7 mouse cellular contexts compared by ENCODE assay signal in genomic region chr3:79542585-79542984, GRCm38 (mm10). TPM values are rescaled to one million over a fixed set of nuclear protein-coding genes. Genes with fewer than 3 reads are reported as not detected.
DNase-seq lines count a peak whose midpoint lies in the region; ATAC-seq and TF ChIP-seq lines count a peak whose summit lies in the region.

No protein-coding gene starts in this region.

- no peak for TF ChIP-seq EP300 in CH12.LX (IDR thresholded peaks at IDR 0.05; ENCODE audit: low read length)

- dilution Hi-C loops in CH12.LX (cut with MboI; ENCODE audit: extremely low pct_ligation_motif_present, extremely low pct_unique_long_range_greater_than_20kb, low sequenced_read_pairs): no loop called here

- no peak for TF ChIP-seq RAD21 in CH12.LX (IDR thresholded peaks at IDR 0.05; ENCODE audit: low read depth, low read length)

- 11% methylated on average over 6 of the region's 6 CpGs for WGBS in liver, embryonic 12.5 days (ENCODE audit: insufficient replicate concordance)
- 47% methylated on average over 6 of the region's 6 CpGs for whole genome bisulfite sequencing in midbrain, embryonic 13.5 days

- H3K36me3 ChIP-seq in CH12.LX (replicated peaks in 1 of 2; ENCODE audit: control insufficient read depth in 1 of 2, insufficient read depth in 1 of 2, low read length in 1 of 2): no peaks in the 10 kb centered on the region
- peaks cover 23% of the 10 kb centered on the region for H3K36me3 ChIP-seq in liver, embryonic 12.5 days
- H3K36me3 ChIP-seq in midbrain, embryonic 13.5 days: 0 out of 2 replicates have a peak, but pooled peaks cover 3% of the 10 kb centered on the region

- no peak overlapping the region for H3K4me2 ChIP-seq in CH12.LX (ENCODE audit: insufficient read depth, low read depth, poor library complexity, severe bottlenecking)
- peak overlapping the region; percentile 54 for H3K4me2 ChIP-seq in liver, embryonic 12.5 days
- no peak overlapping the region for H3K4me2 ChIP-seq in midbrain, embryonic 13.5 days (replicated peaks)

- H3K9ac ChIP-seq in CH12.LX (ENCODE audit: insufficient read depth, low read depth): no peak overlapping the region
- peak overlapping the region; percentile 57 for H3K9ac ChIP-seq in liver, embryonic 12.5 days
- no peak overlapping the region for H3K9ac ChIP-seq in midbrain, embryonic 13.5 days (replicated peaks)

- no peak overlapping the region for H3K27ac ChIP-seq in CH12.LX (ENCODE audit: insufficient read depth, low read depth)
- peak overlapping the region; percentile 70 for H3K27ac ChIP-seq in liver, embryonic 12.5 days
- no peak overlapping the region for H3K27ac ChIP-seq in midbrain, embryonic 13.5 days

- TF ChIP-seq POLR2A in CH12.LX (IDR thresholded peaks at IDR 0.05; ENCODE audit: low read depth, low read length): no peak

- TF ChIP-seq CTCF in CH12.LX (conservative IDR thresholded peaks at IDR 0.05 in 1 of 2, IDR thresholded peaks at IDR 0.05 in 1 of 2; ENCODE audit: low read depth in 2 of 2, low read length in 2 of 2): no peak

- no peak overlapping the region for H3K4me3 ChIP-seq in CH12.LX (replicated peaks in 1 of 3; ENCODE audit: low read depth in 2 of 3, low read length in 2 of 3, poor library complexity in 1 of 3)
- H3K4me3 ChIP-seq in liver, embryonic 12.5 days: no peak overlapping the region
- H3K4me3 ChIP-seq in midbrain, embryonic 13.5 days (replicated peaks): no peak overlapping the region

- in situ Hi-C loops in CH12.LX (cut with MboI; ENCODE audit: low pct_ligation_motif_present, low pct_unique_long_range_greater_than_20kb, low sequenced_read_pairs): no loop called here

- no peaks in the 10 kb centered on the region for H3K79me2 ChIP-seq in CH12.LX (replicated peaks; ENCODE audit: control insufficient read depth, extremely low read depth, insufficient read depth, poor library complexity, severe bottlenecking)

- no peaks in the 10 kb centered on the region for H3K9me3 ChIP-seq in CH12.LX (replicated peaks; ENCODE audit: low read length)
- H3K9me3 ChIP-seq in liver, embryonic 12.5 days (replicated peaks): no peaks in the 10 kb centered on the region
- H3K9me3 ChIP-seq in midbrain, embryonic 13.5 days: no peaks in the 10 kb centered on the region

- ATAC-seq in common myeloid progenitor, adult 5-6 weeks (replicated peaks; ENCODE audit: low read depth, poor library complexity, severe bottlenecking): peak; percentile 88
- peak; percentile 93 for ATAC-seq in liver, embryonic 12.5 days
- no peak for ATAC-seq in midbrain, embryonic 13.5 days

- H3K4me1 ChIP-seq in CH12.LX (ENCODE audit: control insufficient read depth in 1 of 2, insufficient read depth in 2 of 2): peaks cover 0 to 24% of the 10 kb centered on the region in 2 experiments; a peak in 2 of 4 replicates
- peaks cover 48% of the 10 kb centered on the region for H3K4me1 ChIP-seq in liver, embryonic 12.5 days
- H3K4me1 ChIP-seq in midbrain, embryonic 13.5 days (replicated peaks): no peaks in the 10 kb centered on the region

- peak; percentile 94 for DNase-seq in 3T3-L1 (ENCODE audit: low read depth, low spot score)
- peak; percentile 57 for DNase-seq in CH12.LX (ENCODE audit: extremely low read depth)
- DNase-seq in frontal cortex, postnatal 14 days (ENCODE audit: low spot score in 2 of 2): no peak
- DNase-seq in gastrocnemius, postnatal 10 days: no peak

- peaks cover 13% of the 10 kb centered on the region for H3K27me3 ChIP-seq in CH12.LX (replicated peaks)
- no peaks in the 10 kb centered on the region for H3K27me3 ChIP-seq in liver, embryonic 12.5 days (replicated peaks)
- H3K27me3 ChIP-seq in midbrain, embryonic 13.5 days: no peaks in the 10 kb centered on the region

TF ChIP-seq in CH12.LX, 34 proteins besides CTCF, POLR2A, EP300 and RAD21:
- no peak for TF ChIP-seq SMC3 (IDR thresholded peaks at IDR 0.05; ENCODE audit: low read depth, low read length)
- no peak for TF ChIP-seq MXI1 (IDR thresholded peaks at IDR 0.05; ENCODE audit: low read depth, low read length)
- no peak for TF ChIP-seq JUN (IDR thresholded peaks at IDR 0.05; ENCODE audit: insufficient read depth, low read depth, low read length)
- no peak for TF ChIP-seq ZC3H11A (IDR thresholded peaks at IDR 0.05; ENCODE audit: low read depth, low read length)
- TF ChIP-seq USF2 (conservative IDR thresholded peaks at IDR 0.05; ENCODE audit: low read depth, low read length): no peak
- TF ChIP-seq SIN3A (IDR thresholded peaks at IDR 0.05; ENCODE audit: low read length): no peak
- TF ChIP-seq MEF2A (IDR thresholded peaks at IDR 0.05; ENCODE audit: borderline replicate concordance, low read depth, low read length): no peak

RNA-seq across cellular contexts. Expression of gene Fnip2, which starts 25.0 kb away (rescaled TPM):
- total RNA-seq in CH12.LX (2012; rRNA removed): 0.21 and 0.34 TPM in 2 replicates
- 0.31 and 0.41 TPM in 2 replicates for total RNA-seq in CH12.LX (2014; rRNA removed)
- 0.71 and 1.00 TPM in 2 replicates for polyA plus RNA-seq in CH12.LX (2012; ENCODE audit: insufficient read length, low read depth)
- 10.5 and 21.0 TPM in 2 replicates for total RNA-seq in common myeloid progenitor, adult 5-6 weeks (2017)
- 8.0 and 8.3 TPM in 2 replicates for polyA plus RNA-seq in liver, embryonic 12.5 days (2016; fragmentation: Nextera tagmentation; extraction: Ambion mirVana)
- 6.1 and 6.2 TPM in 2 replicates for polyA plus RNA-seq in midbrain, embryonic 13.5 days (2015; fragmentation: Nextera tagmentation; extraction: Ambion mirVana)
- total RNA-seq in gastrocnemius, postnatal 10 days (2021): 1 to 10 TPM; 5.7 to 7.7 TPM

RNA-seq across cellular contexts. Expression of gene Ppid, which starts 48.6 kb away (rescaled TPM):
- total RNA-seq in CH12.LX (2012; rRNA removed) (129 and 190 TPM in 2 replicates), CH12.LX (2014; rRNA removed) (438 and 542 TPM in 2 replicates)
- polyA plus RNA-seq in CH12.LX (2012; ENCODE audit: insufficient read length, low read depth): 335 and 389 TPM in 2 replicates
- total RNA-seq in common myeloid progenitor, adult 5-6 weeks (2017): 299 and 348 TPM in 2 replicates
- 208 and 214 TPM in 2 replicates for polyA plus RNA-seq in liver, embryonic 12.5 days (2016; fragmentation: Nextera tagmentation; extraction: Ambion mirVana)
- polyA plus RNA-seq in midbrain, embryonic 13.5 days (2015; fragmentation: Nextera tagmentation; extraction: Ambion mirVana): 149 and 154 TPM in 2 replicates
- total RNA-seq in gastrocnemius, postnatal 10 days (2021): 10 to 100 TPM; 39.3 to 42.8 TPM

Comparison
In these comparisons a context has a peak if more than half of its experiments do, and no peak if none do; other contexts are left out.
1. DNase-seq: peak in 3T3-L1 (single experiment) and CH12.LX (single experiment); none in frontal cortex, postnatal 14 days (0 of 2) and gastrocnemius, postnatal 10 days (single experiment).